In genomic region chr11:32132008-32132615, GRCm38 (mm10) we compare ENCODE assay signal across 8 mouse cellular contexts.
DNase-seq lines count a peak whose midpoint lies in the region; ATAC-seq and TF ChIP-seq lines count a peak whose summit lies in the region.

No protein-coding gene starts in this region.

- ATAC-seq in hindbrain, embryonic 11.5 days (ENCODE audit: low FRiP score) = no peak
- ATAC-seq in hindbrain, embryonic 14.5 days (ENCODE audit: low FRiP score) = no peak
- ATAC-seq in liver, postnatal 0 days = no peak

- TF ChIP-seq CTCF in liver, postnatal 0 days (IDR thresholded peaks at IDR 0.05; ENCODE audit: low read depth) = peak; percentile 70

- no peaks in the 10 kb centered on the region for H3K36me3 ChIP-seq in hindbrain, embryonic 11.5 days (ENCODE audit: control insufficient read depth, insufficient read depth, low read length)
- H3K36me3 ChIP-seq in hindbrain, embryonic 14.5 days (replicated peaks; ENCODE audit: control insufficient read depth, insufficient read depth) = no peaks in the 10 kb centered on the region
- H3K36me3 ChIP-seq in ES-E14 (ENCODE audit: control insufficient read depth, insufficient read depth, low read length, poor library complexity, severe bottlenecking) = no peaks in the 10 kb centered on the region
- no peaks in the 10 kb centered on the region for H3K36me3 ChIP-seq in liver, postnatal 0 days (replicated peaks; ENCODE audit: insufficient read depth, low read length)

- no peaks in the 10 kb centered on the region; the same call in 1 of the 2 replicates for H3K4me1 ChIP-seq in hindbrain, embryonic 11.5 days (replicated peaks; ENCODE audit: control insufficient read depth, insufficient read depth, low read length)
- peaks cover 3% of the 10 kb centered on the region for H3K4me1 ChIP-seq in hindbrain, embryonic 14.5 days (replicated peaks; ENCODE audit: control insufficient read depth, insufficient read depth, low read length)
- H3K4me1 ChIP-seq in ES-E14 (ENCODE audit: control insufficient read depth in 2 of 2, insufficient read depth in 2 of 2, low read length in 2 of 2, poor library complexity in 1 of 2) = no peaks in the 10 kb centered on the region
- no peaks in the 10 kb centered on the region for H3K4me1 ChIP-seq in liver, postnatal 0 days (ENCODE audit: insufficient read depth)

- DNase-seq in hindbrain, embryonic 11.5 days (ENCODE audit: low spot score) = peak; percentile 57
- DNase-seq in hindbrain, embryonic 14.5 days (ENCODE audit: low spot score) = no peak
- DNase-seq in A20 (ENCODE audit: low read depth, low spot score) (peak; percentile 48), ES-E14 (ENCODE audit: low read depth, low spot score) (peak; percentile 62)
- DNase-seq in liver, postnatal 0 days = peak; percentile 26
- no peak for DNase-seq in left cerebral cortex, postnatal 36 days (ENCODE audit: low spot score in 2 of 2)
- DNase-seq in left cerebral cortex, postnatal 4 days = no peak
- no peak for DNase-seq in ovary, postnatal 14 days (ENCODE audit: low spot score)

- no peak overlapping the region for H3K4me2 ChIP-seq in hindbrain, embryonic 11.5 days (replicated peaks; ENCODE audit: low read depth, low read length)
- H3K4me2 ChIP-seq in hindbrain, embryonic 14.5 days (replicated peaks) = no peak overlapping the region
- H3K4me2 ChIP-seq in liver, postnatal 0 days (ENCODE audit: low read depth, low read length) = no peak overlapping the region

- intact Hi-C loops in left cerebral cortex, postnatal 36 days (cut with DNase I) = no loop called here
- intact Hi-C loops in left cerebral cortex, postnatal 4 days (cut with DNase I) = no loop called here

- H3K27me3 ChIP-seq in hindbrain, embryonic 11.5 days (ENCODE audit: control insufficient read depth, insufficient read depth, low read length) = no peaks in the 10 kb centered on the region
- no peaks in the 10 kb centered on the region for H3K27me3 ChIP-seq in hindbrain, embryonic 14.5 days (ENCODE audit: control insufficient read depth, insufficient read depth, low read length)
- no peaks in the 10 kb centered on the region for H3K27me3 ChIP-seq in liver, postnatal 0 days (ENCODE audit: insufficient read depth, low read length)

- no peak overlapping the region for H3K27ac ChIP-seq in hindbrain, embryonic 11.5 days (ENCODE audit: low read depth, low read length)
- H3K27ac ChIP-seq in hindbrain, embryonic 14.5 days = no peak overlapping the region
- no peak overlapping the region for H3K27ac ChIP-seq in ES-E14 (ENCODE audit: insufficient read depth, low read depth, low read length, poor library complexity, severe bottlenecking)
- H3K27ac ChIP-seq in liver, postnatal 0 days (ENCODE audit: low read depth) = no peak overlapping the region

- in situ Hi-C loops in ES-E14 (cut with MboI; ENCODE audit: low sequenced_read_pairs in 2 of 2, unreplicated experiment in 2 of 2) = loop anchor here (10.0 to 25.0 kb wide), 2 partner anchors 445 to 457 kb away; partner anchors contain the start of gene Bod1 (in 1 of the 2)

- no peak overlapping the region for H3K4me3 ChIP-seq in hindbrain, embryonic 11.5 days (ENCODE audit: low read depth, low read length)
- H3K4me3 ChIP-seq in hindbrain, embryonic 14.5 days (replicated peaks; ENCODE audit: low read length) = no peak overlapping the region
- H3K4me3 ChIP-seq in ES-E14 (ENCODE audit: insufficient read depth in 1 of 2, low read depth in 1 of 2, low read length in 2 of 2, poor library complexity in 1 of 2, severe bottlenecking in 1 of 2) = no peak overlapping the region
- H3K4me3 ChIP-seq in liver, postnatal 0 days (ENCODE audit: low read depth, low read length) = no peak overlapping the region

- no peak overlapping the region for H3K9ac ChIP-seq in hindbrain, embryonic 11.5 days (ENCODE audit: low read depth, low read length)
- H3K9ac ChIP-seq in hindbrain, embryonic 14.5 days = no peak overlapping the region
- H3K9ac ChIP-seq in ES-E14 (ENCODE audit: insufficient read depth, low read depth, low read length, poor library complexity, severe bottlenecking) = no peak overlapping the region
- H3K9ac ChIP-seq in liver, postnatal 0 days (replicated peaks) = no peak overlapping the region

- 78% methylated on average over 3 of the region's 3 CpGs for WGBS in hindbrain, embryonic 11.5 days
- 84% methylated on average over 3 of the region's 3 CpGs for WGBS in hindbrain, embryonic 14.5 days
- WGBS in liver, postnatal 0 days (ENCODE audit: insufficient replicate concordance) = 67% methylated on average over 3 of the region's 3 CpGs

- TF ChIP-seq EP300 in liver, postnatal 0 days (IDR thresholded peaks at IDR 0.05; ENCODE audit: low read depth) = no peak

- no peaks in the 10 kb centered on the region for H3K9me3 ChIP-seq in hindbrain, embryonic 11.5 days (ENCODE audit: control insufficient read depth, low read length)
- no peaks in the 10 kb centered on the region for H3K9me3 ChIP-seq in hindbrain, embryonic 14.5 days (ENCODE audit: control insufficient read depth, low read length)
- no peaks in the 10 kb centered on the region for H3K9me3 ChIP-seq in ES-E14 (ENCODE audit: control insufficient read depth, insufficient read depth, low read depth, low read length)
- no peaks in the 10 kb centered on the region for H3K9me3 ChIP-seq in liver, postnatal 0 days (ENCODE audit: low read length)

TF ChIP-seq in ES-E14, 5 proteins besides CTCF, POLR2A, EP300 and RAD21:
- no peak for TF ChIP-seq MAFK (IDR thresholded peaks at IDR 0.05; ENCODE audit: insufficient read depth, low read depth, low read length)
- TF ChIP-seq CHD2 (IDR thresholded peaks at IDR 0.05; ENCODE audit: low read depth, low read length) = no peak
- TF ChIP-seq ZC3H11A (IDR thresholded peaks at IDR 0.05; ENCODE audit: borderline replicate concordance, low read depth, low read length) = peak; percentile 72; the same call in 1 of the 2 replicates
- TF ChIP-seq ZNF384 (IDR thresholded peaks at IDR 0.05; ENCODE audit: low read depth, low read length) = no peak
- no peak for TF ChIP-seq HCFC1 (IDR thresholded peaks at IDR 0.05; ENCODE audit: borderline replicate concordance, insufficient read depth, low read length)
TF ChIP-seq in ES-E14: peak in this region for 1.

Comparison
In these comparisons a context has a peak if more than half of its experiments do, and no peak if none do; other contexts are left out.
1. DNase-seq: peak in hindbrain, embryonic 11.5 days (single experiment), A20 (single experiment), ES-E14 (single experiment) and liver, postnatal 0 days (single experiment); none in hindbrain, embryonic 14.5 days (single experiment), left cerebral cortex, postnatal 36 days (0 of 2), left cerebral cortex, postnatal 4 days (single experiment) and ovary, postnatal 14 days (single experiment).